Mouse (Mus musculus) testis, adult 2 months (tissue): ENCODE data around the gene Aars2. TPM values are rescaled to one million over a fixed set of nuclear protein-coding genes. Genes with fewer than 3 reads are reported as not detected.

Source experiments
- H3K27ac ChIP-seq: fragments of 200-500 bp; 2 replicates; pipeline ENCODE4 v1.5.1; 2012; ENCODE audit warnings: low read depth, low read length; ENCODE audit not compliant: control insufficient read depth, insufficient read depth
- H3K27me3 ChIP-seq: fragments of 200-500 bp; 2 replicates; pipeline ENCODE4 v1.6.1; 2012; ENCODE audit warnings: mild to moderate bottlenecking, low read length, moderate library complexity; ENCODE audit not compliant: control insufficient read depth, insufficient read depth
- H3K36me3 ChIP-seq: fragments of 200-500 bp; 2 replicates; pipeline ENCODE4 v1.6.1; 2012; ENCODE audit warnings: mild to moderate bottlenecking, low read length; ENCODE audit not compliant: control insufficient read depth, insufficient read depth
- H3K4me1 ChIP-seq: fragments of 200-500 bp; 2 replicates; pipeline ENCODE4 v1.6.1; 2012; ENCODE audit warnings: low read length; ENCODE audit not compliant: control insufficient read depth, insufficient read depth
- H3K4me3 ChIP-seq: fragments of 200-500 bp; 2 replicates; pipeline ENCODE4 v1.5.1; 2012; ENCODE audit warnings: low read depth, mild to moderate bottlenecking, low read length, moderate library complexity, mixed read lengths; ENCODE audit not compliant: control insufficient read depth
- CTCF ChIP-seq: fragments of 200-500 bp; IDR thresholded peaks from 2 replicates; pipeline ENCODE4 v1.5.1; 2012; ENCODE audit warnings: low read depth, mild to moderate bottlenecking, inconsistent platforms, low read length, moderate library complexity; ENCODE audit not compliant: control insufficient read depth, insufficient read depth, insufficient replicate concordance
- POLR2A ChIP-seq: fragments of 200-500 bp; IDR thresholded peaks from 2 replicates; pipeline ENCODE4 v1.6.1; 2012; ENCODE audit warnings: low read depth, mild to moderate bottlenecking, inconsistent platforms, low read length, moderate library complexity; ENCODE audit not compliant: control insufficient read depth
- polyA plus RNA-seq: library from polyadenylated mRNA; depleted of rRNA; stranded (reverse); fragments of >200 nt; gene quantifications from 2 replicates; pipeline ENCODE4 v1.2.3, GENCODE M21; 2012

Gene Aars2
- polyA plus RNA-seq, 1 experiment, result 19.3 TPM

DNA sequence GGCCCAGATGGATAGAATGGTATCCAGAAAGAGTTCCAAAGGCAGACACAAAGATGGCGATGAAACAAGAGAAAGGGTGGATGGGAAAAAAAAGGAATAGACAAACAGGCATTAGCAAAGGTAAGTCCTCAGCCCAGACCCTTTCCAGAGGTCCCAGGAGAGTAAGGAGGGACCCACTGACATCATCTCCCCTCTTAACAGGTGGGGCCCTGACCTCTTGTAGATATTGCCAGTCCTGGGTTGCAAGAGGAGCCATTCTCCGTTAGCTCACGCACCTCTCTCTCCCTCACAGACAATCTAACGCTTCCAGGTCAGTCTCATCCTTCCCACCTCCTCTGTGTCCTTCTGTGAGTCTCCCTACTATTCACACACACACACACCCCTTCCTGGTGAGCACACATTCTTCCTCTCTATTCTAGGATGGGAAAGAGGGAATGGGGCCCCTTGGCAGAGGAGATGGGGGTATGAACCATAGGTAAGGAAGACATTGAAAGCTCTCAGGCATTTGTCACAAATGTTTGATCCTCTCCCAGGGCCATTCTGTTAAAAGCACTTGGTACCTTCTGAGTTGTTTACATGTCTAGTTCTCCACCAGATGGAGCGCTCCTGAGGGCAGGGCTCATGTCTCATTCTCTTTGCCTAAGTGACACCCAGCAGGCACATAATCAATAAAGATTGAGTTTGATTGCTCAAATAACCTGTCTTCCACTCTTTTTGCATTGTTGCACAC, 41.0 kb downstream of the Aars2 start:
- H3K27ac ChIP-seq, result no peak overlapping the region
- TF ChIP-seq POLR2A (no peak), CTCF (no peak)
- no peaks in the 10 kb centered on the region for H3K36me3 ChIP-seq
- peaks cover 30% of the 10 kb centered on the region for H3K4me1 ChIP-seq
- peaks cover 4% of the 10 kb centered on the region; the same call in 1 of the 2 replicates for H3K27me3 ChIP-seq
- H3K4me3 ChIP-seq, result no peak overlapping the region

DNA sequence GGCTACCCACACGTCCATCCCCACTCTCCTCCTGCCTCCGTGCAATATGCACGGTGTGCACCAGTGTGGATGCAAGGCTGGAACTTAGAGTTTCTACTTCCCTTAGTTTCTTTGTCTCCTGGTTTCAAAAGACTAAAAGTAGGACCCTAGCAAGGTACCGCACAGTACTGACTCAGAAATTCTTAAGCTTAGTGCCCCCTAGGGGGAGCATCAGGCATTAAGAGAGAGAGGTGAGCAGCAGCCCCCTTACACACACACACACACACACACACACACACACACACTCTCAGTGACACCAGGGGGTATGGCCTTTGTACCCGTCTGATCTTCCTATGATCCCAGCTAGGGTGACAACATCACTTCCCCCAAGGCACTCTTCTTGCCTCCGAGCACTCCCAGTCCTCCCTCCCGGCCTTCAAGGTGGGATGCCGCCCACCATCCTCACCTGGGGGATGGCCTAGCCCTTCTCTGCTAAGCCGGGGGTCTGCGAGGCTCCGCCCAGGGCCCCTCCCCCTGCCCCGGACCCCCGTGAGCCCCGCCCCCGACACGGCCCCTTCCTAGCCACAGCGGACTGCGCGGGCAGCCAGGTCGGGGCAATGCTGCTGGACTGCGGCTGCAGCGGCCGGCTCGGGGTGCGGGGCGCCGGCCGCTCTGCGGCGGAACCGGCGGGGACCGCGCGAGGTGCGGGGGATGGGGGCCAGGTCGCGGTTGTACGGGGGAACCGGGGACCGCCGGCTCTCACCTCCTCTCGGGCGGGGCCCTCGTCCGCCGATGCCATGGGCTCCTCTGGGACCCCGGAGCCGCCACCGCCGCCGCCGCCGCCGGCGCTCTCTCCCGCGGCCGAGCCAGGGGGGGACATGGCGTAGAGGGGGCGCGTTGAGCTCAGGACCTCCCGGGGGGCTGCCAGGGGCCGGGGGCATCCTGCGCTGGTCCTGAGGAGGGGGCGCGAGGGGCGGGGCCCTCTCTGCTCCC, 42.2 kb downstream of the Aars2 start:
- Histone ChIP-seq H3K27ac (no peak overlapping the region), H3K4me1 (peaks cover 30% of the 10 kb centered on the region), H3K4me3 (peak overlapping the region; percentile 34; the same call in 1 of the 2 replicates), H3K36me3 (no peaks in the 10 kb centered on the region), H3K27me3 (peaks cover 4% of the 10 kb centered on the region; the same call in 1 of the 2 replicates)
- TF ChIP-seq CTCF (no peak), POLR2A (no peak)

DNA sequence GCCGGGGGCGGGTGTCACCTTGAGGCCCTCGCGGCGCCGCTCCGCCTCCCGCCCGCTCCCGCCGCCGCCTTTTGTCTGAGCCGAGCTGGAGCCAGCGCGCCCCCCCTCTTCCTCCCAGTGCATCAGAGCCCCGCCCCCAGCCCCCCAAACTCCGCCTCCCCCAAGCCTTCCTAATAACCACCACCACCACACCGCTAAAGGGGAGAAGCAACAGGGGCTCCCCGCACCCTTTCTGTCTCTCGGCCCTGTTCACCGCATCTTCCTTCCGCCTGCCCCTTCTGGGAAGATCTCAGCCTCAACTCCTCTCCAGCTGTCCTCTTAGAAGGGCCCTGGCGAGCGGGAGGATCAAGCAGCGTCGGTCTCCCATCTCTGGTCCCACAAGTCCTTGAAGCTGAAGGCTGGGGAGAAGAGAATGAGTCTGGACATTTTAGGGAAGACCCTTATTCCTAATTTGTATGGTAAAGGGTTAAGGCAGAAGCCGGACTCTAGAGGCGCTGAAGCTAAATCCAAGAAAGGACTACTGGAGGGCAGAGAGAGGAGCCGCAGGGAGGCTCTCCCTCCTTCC, 43.1 kb downstream of the Aars2 start, which contains the start of gene Tmem151b:
TSS of gene Tmem151b (minus strand) at position 61 of the 565 bp plus-strand sequence.
- H3K4me1 ChIP-seq, result peaks cover 22% of the 10 kb centered on the region
- TF ChIP-seq CTCF (no peak), POLR2A (no peak)
- no peak within 1 kb of the TSS for H3K27ac ChIP-seq

GRCm38 (mm10) chr17:45550253-45550652, 43.6 kb downstream of the Aars2 start:
- TF ChIP-seq CTCF, result no peak
- no peak for TF ChIP-seq POLR2A
- Histone ChIP-seq H3K27ac (no peak overlapping the region), H3K36me3 (no peaks in the 10 kb centered on the region), H3K4me3 (no peak overlapping the region), H3K27me3 (peaks cover 4% of the 10 kb centered on the region; the same call in 1 of the 2 replicates), H3K4me1 (peaks cover 18% of the 10 kb centered on the region)

More for the DNA sequence above, 43.1 kb downstream of the Aars2 start, which contains the start of gene Tmem151b:
- Histone ChIP-seq H3K36me3 (no peaks in the 10 kb centered on the region), H3K4me3 (peak within 1 kb of the TSS; percentile 49), H3K27me3 (peaks cover 4% of the 10 kb centered on the region; the same call in 1 of the 2 replicates)

- H3K27ac ChIP-seq, result no peak overlapping the region
- no peak overlapping the region for H3K4me3 ChIP-seq
- H3K27me3 ChIP-seq, result peaks cover 4% of the 10 kb centered on the region; the same call in 1 of the 2 replicates
- no peak for TF ChIP-seq CTCF
- TF ChIP-seq POLR2A, result no peak
- no peaks in the 10 kb centered on the region for H3K36me3 ChIP-seq
- peaks cover 17% of the 10 kb centered on the region for H3K4me1 ChIP-seq
Observed at GRCm38 (mm10) chr17:45551249-45551796, 44.7 kb downstream of the Aars2 start.

DNA sequence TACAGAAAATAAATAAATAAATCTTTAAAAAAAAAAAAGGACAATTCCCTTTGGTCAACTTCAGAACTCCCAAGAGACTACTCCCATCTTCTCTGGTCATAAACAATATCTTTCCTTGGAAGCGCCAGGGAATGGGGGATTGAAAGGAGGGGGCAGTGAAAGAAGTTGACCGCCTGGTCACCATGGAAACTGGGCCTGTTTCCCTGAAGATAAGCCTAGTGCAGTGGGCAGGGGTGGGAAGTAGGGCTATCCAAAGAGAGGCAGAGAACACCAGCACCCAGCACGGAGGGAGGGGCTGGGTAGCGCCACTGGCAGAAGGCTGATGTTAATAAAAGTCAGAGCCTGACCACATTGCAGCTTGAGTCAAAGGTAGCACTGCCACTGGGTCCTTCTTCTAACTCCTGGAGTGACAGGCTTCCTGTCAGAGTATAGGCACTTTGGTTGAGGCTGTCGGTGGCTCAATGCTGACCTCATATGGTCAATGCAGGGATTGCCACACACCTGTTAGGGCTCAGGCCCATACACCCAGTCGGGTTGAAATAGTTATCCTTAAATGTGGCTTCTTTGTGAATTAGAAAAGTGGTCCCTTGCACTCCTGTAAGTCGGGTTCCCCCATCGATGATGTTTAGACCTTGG, 45.3 kb downstream of the Aars2 start:
- H3K4me3 ChIP-seq, result no peak overlapping the region
- H3K4me1 ChIP-seq, result peaks cover 17% of the 10 kb centered on the region
- H3K36me3 ChIP-seq, result no peaks in the 10 kb centered on the region
- TF ChIP-seq POLR2A, result 0 out of 2 replicates have a peak, but pooled peaks have one; percentile 13
- TF ChIP-seq CTCF, result peak; percentile 71; the same call in 1 of the 2 replicates
- peaks cover 4% of the 10 kb centered on the region; the same call in 1 of the 2 replicates for H3K27me3 ChIP-seq
- no peak overlapping the region for H3K27ac ChIP-seq
